Mouse (Mus musculus) cerebellum, adult 2 months (tissue): ENCODE measurements around the gene Hinfp.

Experiments
- CTCF ChIP-seq: fragments of 200-500 bp; IDR thresholded peaks from 2 replicates; pipeline ENCODE4 v1.5.1; 2011; ENCODE audit warnings: low read depth, mild to moderate bottlenecking, control low read depth, low read length, moderate library complexity, borderline replicate concordance; ENCODE audit not compliant: insufficient read depth
- POLR2A ChIP-seq: fragments of 200-500 bp; IDR thresholded peaks from 2 replicates; pipeline ENCODE4 v1.6.1; 2011; ENCODE audit warnings: low read length, control low read depth, borderline replicate concordance; ENCODE audit not compliant: insufficient read depth

DNA sequence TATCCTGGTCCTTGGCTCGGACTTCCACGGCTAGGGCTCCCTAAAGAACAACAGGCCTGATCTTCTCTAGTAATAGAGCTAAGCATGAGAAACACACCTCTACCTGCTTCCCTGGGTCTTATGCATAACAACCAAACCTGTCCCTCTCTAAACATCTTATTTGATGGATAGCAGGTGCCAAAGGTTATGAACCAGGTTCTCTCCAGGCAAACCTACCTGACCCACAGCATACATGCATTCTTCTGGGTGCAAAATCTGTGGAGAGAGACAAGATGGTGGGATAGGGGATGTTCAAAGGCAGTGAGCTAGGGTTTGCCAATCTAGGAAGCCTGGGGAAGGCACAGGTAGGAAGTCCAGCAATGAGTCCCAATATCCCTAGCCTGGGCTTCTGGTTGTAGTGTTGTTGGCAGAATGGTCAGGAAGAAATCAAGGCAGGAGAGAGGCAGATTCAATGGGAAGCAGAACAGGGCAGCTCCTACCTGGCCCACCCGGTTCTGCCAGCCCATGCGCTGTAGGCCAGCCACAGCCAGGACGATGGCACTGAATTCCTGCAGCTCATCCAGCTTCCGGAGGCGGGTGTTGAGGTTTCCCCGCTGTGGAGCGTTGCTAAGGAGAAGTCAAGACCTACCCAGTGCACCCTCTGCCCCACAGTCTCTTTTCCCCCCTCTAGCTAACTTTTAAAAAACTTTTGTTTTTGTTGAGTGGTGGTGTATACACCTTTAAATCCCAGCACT is 32.1 kb upstream of the Hinfp start:
- TF ChIP-seq CTCF (no peak), POLR2A (no peak)
